Mouse (Mus musculus) splenic B cell, adult 2 months (primary cell): ENCODE measurements around the gene Ifitm3.
A peak's percentile ranks its signal among the peaks of the same experiment; 100 is the strongest.
"Not testable (repeated sequence)": the region's sequence is repeated elsewhere in the genome, so short reads cannot be mapped to it uniquely, and the experiment has no call there.

Experiments used
- DNase-seq: peaks from one replicate; pipeline ENCODE4 v3.0.0-alpha.2; 2011; ENCODE audit warnings: low read depth, low spot score
- H3K27me3 ChIP-seq: 2 replicates; pipeline ENCODE4 v1.6.1; 2012; ENCODE audit warnings: mild to moderate bottlenecking, low read length, moderate library complexity, mixed read lengths; ENCODE audit not compliant: control insufficient read depth, poor library complexity, insufficient read depth, severe bottlenecking
- H3K36me3 ChIP-seq: 2 replicates; pipeline ENCODE4 v1.6.1; 2012; ENCODE audit warnings: mild to moderate bottlenecking, low read length, moderate library complexity, mixed read lengths; ENCODE audit not compliant: control insufficient read depth, poor library complexity, insufficient read depth, severe bottlenecking

Gene Ifitm3

GRCm38 (mm10) chr7:141019028-141019427, 8.5 kb upstream of the Ifitm3 start:
- no peak for DNase-seq
- no peaks in the 10 kb centered on the region for H3K36me3 ChIP-seq
- H3K27me3 ChIP-seq, result no peaks in the 10 kb centered on the region

- H3K36me3 ChIP-seq, H3K27me3 ChIP-seq, DNase-seq: not testable (repeated sequence)
Observed at GRCm38 (mm10) chr7:141017824-141018223, 7.3 kb upstream of the Ifitm3 start, which contains the start of gene Ifitm6. Ifitm6 (minus strand) TSS chr7:141017924.

DNA sequence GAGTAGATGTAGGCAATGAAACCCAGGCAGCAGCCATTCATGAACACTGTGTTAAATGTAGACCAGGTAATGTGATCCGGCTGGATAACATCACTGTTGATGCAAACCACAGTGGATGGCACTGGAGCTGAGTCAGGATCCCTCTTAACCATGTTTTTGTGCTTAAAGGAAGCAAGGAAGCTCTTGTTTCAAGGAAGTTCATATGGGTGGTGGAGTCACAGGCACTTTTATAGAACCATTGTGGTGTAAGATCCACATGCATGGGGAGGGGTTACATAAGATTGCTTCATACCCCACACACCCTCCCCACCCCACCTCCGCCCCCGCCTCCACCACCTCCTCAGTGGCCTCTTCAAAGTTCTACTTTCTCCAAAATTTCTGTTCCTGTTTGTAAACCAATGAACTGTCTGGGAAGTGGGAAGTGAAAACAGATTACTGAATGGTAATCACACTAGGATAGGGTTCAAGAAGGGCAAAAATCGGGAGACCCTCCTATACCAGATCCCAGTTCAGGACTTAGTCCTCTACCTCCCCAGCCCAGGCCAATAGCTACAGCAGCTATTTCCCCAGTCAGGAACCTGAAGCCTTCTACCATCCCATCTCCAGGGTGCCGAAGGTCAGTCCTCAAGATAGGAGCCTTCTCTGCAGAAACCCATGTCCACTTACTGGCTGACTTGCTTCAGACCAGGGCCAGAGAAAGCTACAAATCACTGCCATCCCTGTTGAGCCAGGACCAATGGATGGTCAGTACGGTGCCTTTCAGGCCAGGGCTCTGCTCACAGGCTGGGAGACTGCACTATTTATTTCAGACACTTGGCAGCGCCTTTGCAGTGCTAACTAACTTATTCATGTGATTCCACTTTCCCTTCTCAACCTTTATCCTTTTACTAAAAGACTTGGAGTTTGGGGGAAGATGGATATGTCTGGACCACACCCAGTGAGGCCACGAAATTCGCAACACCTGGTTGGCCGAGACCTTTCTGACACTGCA, 6.4 kb upstream of the Ifitm3 start:
- DNase-seq, result no peak
- H3K36me3 ChIP-seq, result no peaks in the 10 kb centered on the region

GRCm38 (mm10) chr7:141011238-141011770, 734 bp upstream of the Ifitm3 start:
- no peaks in the 10 kb centered on the region for H3K36me3 ChIP-seq
- no peak for DNase-seq
- no peaks in the 10 kb centered on the region for H3K27me3 ChIP-seq

More for the DNA sequence above, 6.4 kb upstream of the Ifitm3 start:
- no peaks in the 10 kb centered on the region for H3K27me3 ChIP-seq

DNA sequence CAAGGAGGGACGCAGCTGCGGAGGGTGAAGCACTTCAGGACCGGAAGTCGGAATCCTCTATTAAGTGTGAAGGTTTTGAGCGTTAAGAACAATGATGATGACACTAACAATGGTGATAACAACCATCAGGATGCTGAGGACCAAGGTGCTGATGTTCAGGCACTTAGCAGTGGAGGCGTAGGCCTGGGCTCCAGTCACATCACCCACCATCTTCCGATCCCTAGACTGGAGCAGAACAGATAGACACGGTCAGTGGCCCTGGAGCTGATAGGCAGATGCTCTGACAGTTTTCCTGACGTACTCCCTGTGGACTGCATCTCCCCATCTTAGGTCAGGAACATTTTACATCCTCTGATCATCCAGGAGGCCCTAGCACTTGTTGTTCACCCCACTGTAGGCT, 905 bp downstream of the Ifitm3 start:
- H3K27me3 ChIP-seq, result no peaks in the 10 kb centered on the region
- no peak for DNase-seq
- H3K36me3 ChIP-seq, result no peaks in the 10 kb centered on the region

DNA sequence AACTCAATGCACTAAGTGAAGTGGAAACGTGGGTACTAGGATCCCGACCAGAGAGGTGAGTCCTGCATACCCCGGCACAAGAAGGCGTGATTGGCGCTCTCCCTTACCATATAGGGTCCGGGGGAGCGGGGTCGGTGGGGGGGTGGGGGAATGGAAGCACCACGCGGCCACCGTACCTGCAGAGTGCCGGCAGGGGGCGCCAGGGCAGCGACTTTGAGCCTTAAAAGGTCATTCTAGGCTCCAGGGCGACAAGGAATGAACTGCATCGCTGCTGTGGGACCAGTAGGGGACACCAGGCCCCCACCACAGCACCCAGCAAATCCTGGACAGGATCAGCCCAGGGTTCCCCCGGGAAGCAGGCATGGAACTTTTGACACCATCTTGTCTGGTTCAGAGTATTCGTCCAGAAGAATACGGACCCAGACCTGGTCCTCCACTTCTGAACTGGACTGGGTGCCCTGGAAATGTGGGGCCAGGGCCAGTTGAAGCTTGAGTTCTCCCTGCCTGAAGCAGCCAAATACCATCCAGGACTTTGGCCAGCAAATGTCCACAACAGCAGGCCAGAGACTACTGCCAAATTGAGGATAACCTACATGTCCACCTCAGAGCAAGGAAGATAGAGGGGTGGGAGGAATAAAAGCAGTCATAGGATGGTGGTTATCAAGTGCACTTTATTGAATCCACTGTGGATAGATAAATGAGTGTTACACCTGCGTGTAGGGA, 1.5 kb downstream of the Ifitm3 start:
- no peaks in the 10 kb centered on the region for H3K27me3 ChIP-seq
- peak; percentile 78 for DNase-seq
- no peaks in the 10 kb centered on the region for H3K36me3 ChIP-seq

DNA sequence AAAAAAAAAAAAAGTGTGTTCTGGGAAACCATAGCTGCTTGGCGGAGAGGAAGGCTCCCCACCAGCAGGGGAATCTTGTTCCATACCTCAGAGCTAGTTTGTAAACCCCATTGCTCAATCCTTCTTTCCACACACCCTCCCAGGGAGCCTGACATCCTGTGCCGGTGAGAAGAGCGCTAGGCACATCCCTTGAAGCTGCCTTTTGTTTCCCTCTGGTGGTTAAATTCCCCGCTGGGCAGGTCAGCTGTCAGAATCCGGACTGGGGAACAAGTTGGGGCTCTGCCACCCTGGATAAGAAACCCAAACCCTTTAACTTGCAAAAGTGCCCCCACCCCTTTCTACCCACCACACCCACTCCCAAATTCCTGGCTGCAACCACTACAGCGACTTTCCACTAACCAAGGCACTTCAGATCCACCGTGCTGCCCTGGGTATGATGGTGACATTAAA, 2.2 kb downstream of the Ifitm3 start:
- Histone ChIP-seq H3K27me3 (no peaks in the 10 kb centered on the region), H3K36me3 (no peaks in the 10 kb centered on the region)
- DNase-seq, result no peak

DNA sequence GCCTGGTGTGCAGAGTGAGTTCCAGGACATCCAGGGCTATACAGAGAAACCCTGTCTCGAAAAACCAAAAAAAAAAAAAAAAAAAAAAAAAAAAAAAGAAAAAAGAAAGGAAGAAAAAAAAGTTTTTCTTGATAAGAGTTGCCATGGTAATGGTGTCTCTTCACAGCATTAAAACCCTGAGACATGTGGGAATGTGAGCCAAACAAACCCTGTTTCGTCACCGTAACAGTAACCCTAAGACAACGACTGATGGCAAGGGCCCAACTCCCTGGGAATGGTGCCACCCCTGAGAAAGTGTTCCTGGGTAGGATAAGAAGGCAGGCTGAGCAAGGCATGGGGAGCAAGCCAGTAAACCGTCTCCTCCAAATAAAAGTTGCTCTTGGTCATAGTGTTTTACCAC, 3.7 kb downstream of the Ifitm3 start:
- no peaks in the 10 kb centered on the region for H3K36me3 ChIP-seq
- no peak for DNase-seq
- no peaks in the 10 kb centered on the region for H3K27me3 ChIP-seq

DNA sequence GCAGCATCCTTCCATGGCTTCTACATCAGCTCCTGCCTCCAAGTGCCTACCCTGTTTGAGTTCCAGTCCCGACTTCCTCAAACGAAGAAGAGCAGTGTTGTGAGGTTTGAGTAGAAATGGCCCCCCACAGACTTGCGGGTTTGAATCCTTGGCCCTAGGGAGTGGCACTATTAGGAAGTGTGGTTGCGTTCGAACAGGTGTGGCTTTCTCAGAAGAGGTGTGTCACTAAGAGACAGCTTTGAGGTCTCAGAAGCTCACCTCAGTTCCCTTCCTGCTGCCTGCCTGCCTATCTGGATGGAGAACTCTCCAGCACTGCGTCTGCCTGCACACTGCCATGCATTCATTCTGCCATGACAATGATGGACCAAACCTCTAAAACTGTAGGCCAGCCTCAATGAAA, 4.1 kb downstream of the Ifitm3 start:
- Histone ChIP-seq H3K36me3 (no peaks in the 10 kb centered on the region), H3K27me3 (no peaks in the 10 kb centered on the region)
- DNase-seq, result no peak

DNA sequence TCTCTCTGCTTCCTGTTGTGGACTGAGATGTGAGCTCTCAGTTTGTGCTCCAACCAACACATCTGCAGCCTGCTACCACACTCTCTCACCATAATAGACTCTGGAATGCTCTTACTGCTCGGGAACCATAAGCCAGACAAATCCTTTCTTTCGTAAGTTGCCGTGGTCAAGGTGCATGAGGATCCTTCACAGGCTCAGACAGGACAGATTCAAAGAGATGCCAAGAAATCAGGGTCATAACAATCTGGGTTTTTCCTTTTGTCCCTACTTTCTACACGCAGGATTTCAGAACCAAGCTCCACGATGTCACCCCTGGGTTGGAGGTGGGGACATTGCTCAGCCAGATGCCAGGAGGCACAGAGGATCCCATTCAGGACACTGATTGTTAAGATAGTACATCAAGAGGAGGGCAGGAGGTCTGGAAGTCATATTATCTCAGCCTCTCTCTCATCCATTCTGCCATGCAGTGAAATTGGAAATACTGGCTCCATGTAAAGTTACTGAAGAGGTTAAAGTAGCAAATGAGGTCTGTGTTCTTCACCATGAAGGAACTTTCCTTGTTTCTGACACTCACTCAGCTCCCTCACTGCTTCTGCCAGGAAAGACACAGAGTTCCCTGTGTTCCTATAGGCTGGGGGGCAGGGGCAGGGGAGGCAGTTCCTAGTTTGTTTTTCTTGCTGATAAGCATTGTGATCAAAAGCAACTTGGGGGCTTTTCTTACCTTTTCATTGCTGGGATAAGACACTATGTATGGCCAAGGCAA, 7.1 kb downstream of the Ifitm3 start:
- no peaks in the 10 kb centered on the region for H3K27me3 ChIP-seq
- no peaks in the 10 kb centered on the region for H3K36me3 ChIP-seq
- no peak for DNase-seq

GRCm38 (mm10) chr7:141000881-141001708, 9.5 kb downstream of the Ifitm3 start:
- DNase-seq, result no peak
- no peaks in the 10 kb centered on the region for H3K27me3 ChIP-seq
- H3K36me3 ChIP-seq, result no peaks in the 10 kb centered on the region

DNA sequence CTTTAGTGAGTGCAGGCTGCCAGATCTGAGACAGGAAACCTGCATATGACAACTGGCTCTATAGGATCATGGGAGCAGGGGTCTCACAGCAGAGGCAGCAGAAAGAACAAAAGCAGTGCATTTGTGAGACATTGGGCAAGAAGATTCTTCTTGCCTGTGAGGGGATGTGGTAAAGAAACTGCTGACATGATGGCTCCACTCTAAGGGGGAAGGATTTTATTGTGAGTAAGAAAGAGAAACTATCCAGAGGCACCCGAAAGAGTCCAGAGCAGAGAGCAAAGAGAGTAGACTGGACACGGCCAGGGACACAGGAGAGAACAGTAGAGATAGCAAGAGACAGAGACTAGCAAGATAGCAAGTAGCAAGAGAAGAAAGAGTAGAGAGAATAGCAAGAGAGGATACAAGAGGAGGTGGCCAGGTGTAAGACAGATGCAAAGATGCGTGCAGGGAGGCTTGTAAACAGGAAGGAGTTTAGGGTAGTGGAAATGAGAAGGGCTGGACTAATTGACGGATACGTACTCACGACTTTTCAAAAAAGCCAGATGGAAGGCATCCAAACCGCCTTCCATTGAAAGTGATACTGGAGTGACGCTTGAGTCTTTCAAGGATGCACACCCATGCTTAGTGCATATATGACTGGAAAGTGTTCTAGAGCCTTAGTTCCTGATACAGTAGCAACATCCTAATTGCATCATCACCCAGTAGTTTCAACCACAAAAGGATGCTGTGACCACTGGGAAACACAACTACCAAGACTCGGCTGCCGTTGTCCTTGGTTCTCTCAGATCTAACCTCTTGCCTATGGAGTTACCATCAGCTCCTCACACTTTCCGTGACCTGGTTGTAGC, 11.5 kb downstream of the Ifitm3 start:
- no peaks in the 10 kb centered on the region for H3K36me3 ChIP-seq
- no peaks in the 10 kb centered on the region for H3K27me3 ChIP-seq
- peak; percentile 48 for DNase-seq

DNA sequence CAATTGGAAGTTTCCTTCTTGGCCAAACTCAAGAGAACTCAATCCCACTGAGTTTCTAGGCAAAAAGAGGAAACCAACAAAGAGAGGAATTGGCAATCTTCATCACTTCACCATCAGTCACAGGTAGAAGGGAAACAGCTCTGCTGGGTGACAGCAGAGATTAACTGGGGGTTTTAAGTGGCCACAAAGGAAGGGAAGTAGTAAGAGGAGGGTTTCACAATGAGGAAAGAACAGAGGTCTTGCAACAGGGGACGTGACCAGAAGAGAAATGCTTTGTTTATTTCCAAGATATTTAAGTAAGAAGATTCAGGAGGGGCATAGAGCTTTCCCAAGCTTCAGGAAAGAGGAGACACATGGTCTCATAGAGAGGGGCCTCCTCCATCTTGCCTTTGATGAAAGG, 12.8 kb downstream of the Ifitm3 start:
- Histone ChIP-seq H3K36me3 (no peaks in the 10 kb centered on the region), H3K27me3 (no peaks in the 10 kb centered on the region)
- DNase-seq, result no peak
